8 mouse cellular contexts compared by ENCODE assay signal in the genomic region with DNA sequence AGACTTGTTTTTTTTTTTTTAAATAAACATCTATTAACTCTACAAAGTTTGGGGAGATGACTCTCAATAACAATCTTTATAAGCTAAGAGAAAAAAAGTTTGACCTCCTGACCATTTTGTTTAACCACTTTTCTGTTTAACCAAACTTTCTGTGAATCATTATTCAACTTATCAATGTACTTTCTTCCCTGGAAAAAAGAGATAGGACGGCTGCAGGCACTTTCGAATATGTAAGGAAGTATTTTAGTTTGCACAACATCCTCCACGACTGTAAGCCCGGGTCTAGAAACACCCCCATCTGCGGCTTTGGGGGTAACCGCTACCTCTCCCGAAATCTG. TPM values are rescaled to one million over a fixed set of nuclear protein-coding genes. Genes with fewer than 3 reads are reported as not detected.
DNase-seq lines count a peak whose midpoint lies in the region; ATAC-seq and TF ChIP-seq lines count a peak whose summit lies in the region.

No protein-coding gene starts in this region.

- no peaks in the 10 kb centered on the region for H3K9me3 ChIP-seq in kidney, embryonic 15.5 days (replicated peaks)
- no peaks in the 10 kb centered on the region for H3K9me3 ChIP-seq in hindbrain, embryonic 12.5 days (replicated peaks)
- H3K9me3 ChIP-seq in midbrain, embryonic 13.5 days: no peaks in the 10 kb centered on the region

- no peaks in the 10 kb centered on the region for H3K4me1 ChIP-seq in kidney, embryonic 15.5 days
- H3K4me1 ChIP-seq in hindbrain, embryonic 12.5 days: no peaks in the 10 kb centered on the region
- 0 out of 2 replicates have a peak, but pooled peaks cover 4% of the 10 kb centered on the region for H3K4me1 ChIP-seq in midbrain, embryonic 13.5 days (replicated peaks)

- no peak for ATAC-seq in kidney, embryonic 15.5 days (replicated peaks; ENCODE audit: low FRiP score)
- no peak for ATAC-seq in hindbrain, embryonic 12.5 days (ENCODE audit: low FRiP score)
- no peak for ATAC-seq in midbrain, embryonic 13.5 days

- TF ChIP-seq CTCF in brain, embryonic 14.5 days (IDR thresholded peaks at IDR 0.05; ENCODE audit: borderline replicate concordance, extremely low read depth, insufficient read depth, insufficient read length): no peak

- H3K36me3 ChIP-seq in kidney, embryonic 15.5 days: peaks cover 5% of the 10 kb centered on the region
- 0 out of 2 replicates have a peak, but pooled peaks cover 2% of the 10 kb centered on the region for H3K36me3 ChIP-seq in hindbrain, embryonic 12.5 days
- no peaks in the 10 kb centered on the region for H3K36me3 ChIP-seq in midbrain, embryonic 13.5 days

- H3K27ac ChIP-seq in kidney, embryonic 15.5 days: peak overlapping the region; percentile 89
- H3K27ac ChIP-seq in hindbrain, embryonic 12.5 days: no peak overlapping the region
- no peak overlapping the region for H3K27ac ChIP-seq in midbrain, embryonic 13.5 days

- peak overlapping the region; percentile 56 for H3K4me3 ChIP-seq in kidney, embryonic 15.5 days (replicated peaks)
- H3K4me3 ChIP-seq in hindbrain, embryonic 12.5 days: peak overlapping the region; percentile 52
- H3K4me3 ChIP-seq in midbrain, embryonic 13.5 days (replicated peaks): peak overlapping the region; percentile 57

- 25% methylated on average over 7 of the region's 7 CpGs for whole genome bisulfite sequencing in kidney, embryonic 15.5 days
- 29% methylated on average over 7 of the region's 7 CpGs for WGBS in hindbrain, embryonic 12.5 days
- WGBS in midbrain, embryonic 13.5 days: 29% methylated on average over 7 of the region's 7 CpGs

- peak overlapping the region; percentile 56 for H3K4me2 ChIP-seq in kidney, embryonic 15.5 days
- peak overlapping the region; percentile 51 for H3K4me2 ChIP-seq in hindbrain, embryonic 12.5 days (replicated peaks)
- peak overlapping the region; percentile 59 for H3K4me2 ChIP-seq in midbrain, embryonic 13.5 days (replicated peaks)

- no peaks in the 10 kb centered on the region for H3K27me3 ChIP-seq in kidney, embryonic 15.5 days
- no peaks in the 10 kb centered on the region for H3K27me3 ChIP-seq in hindbrain, embryonic 12.5 days
- no peaks in the 10 kb centered on the region for H3K27me3 ChIP-seq in midbrain, embryonic 13.5 days

- H3K9ac ChIP-seq in kidney, embryonic 15.5 days: peak overlapping the region; percentile 54
- peak overlapping the region; percentile 62 for H3K9ac ChIP-seq in hindbrain, embryonic 12.5 days
- H3K9ac ChIP-seq in midbrain, embryonic 13.5 days (replicated peaks): peak overlapping the region; percentile 73

- TF ChIP-seq POLR2A in brain, embryonic 14.5 days (IDR thresholded peaks at IDR 0.05; ENCODE audit: borderline replicate concordance, extremely low read depth, insufficient read depth, insufficient read length, poor library complexity, severe bottlenecking): no peak

- DNase-seq in kidney, adult 11 months: no peak
- peak; percentile 0 for DNase-seq in brain, embryonic 14.5 days (ENCODE audit: low read depth)
- no peak for DNase-seq in ovary, postnatal 10 days (ENCODE audit: low spot score)
- no peak for DNase-seq in cerebellum, adult 11-12 months
- no peak for DNase-seq in layer of hippocampus, adult 18-20 months (ENCODE audit: low spot score in 2 of 2)

RNA-seq across cellular contexts. Expression of a gene that starts 3.0 kb away (rescaled TPM):
- polyA plus RNA-seq in kidney, embryonic 15.5 days (2015; fragmentation: Nextera tagmentation; extraction: Ambion mirVana): 291 and 295 TPM in 2 replicates
- polyA plus RNA-seq in brain, embryonic 14.5 days (2012; rRNA removed): 69.0 and 74.2 TPM in 2 replicates
- 189 and 203 TPM in 2 replicates for polyA plus RNA-seq in hindbrain, embryonic 12.5 days (2016; fragmentation: Nextera tagmentation; extraction: Ambion mirVana)
- 126 and 128 TPM in 2 replicates for polyA plus RNA-seq in midbrain, embryonic 13.5 days (2015; fragmentation: Nextera tagmentation; extraction: Ambion mirVana)
- total RNA-seq in layer of hippocampus, adult 18-20 months (2021): 10 to 100 TPM; 15.2 to 19.8 TPM
